Mouse (Mus musculus) E14TG2a.4 (cell line): ENCODE measurements around the gene Spint2.

Experiments
- CTCF ChIP-seq: conservative IDR thresholded peaks from 2 replicates; pipeline ENCODE4 v1.5.1; 2014; ENCODE audit warnings: low read length
- NANOG ChIP-seq: IDR thresholded peaks from 2 replicates; pipeline ENCODE4 v1.6.1; 2014; ENCODE audit warnings: borderline replicate concordance, low read length, mixed read lengths
- POU5F1 ChIP-seq: IDR thresholded peaks from 2 replicates; pipeline ENCODE4 v1.6.1; 2014; ENCODE audit warnings: low read length, borderline replicate concordance

GRCm38 (mm10) chr7:29246015-29246414, 35.7 kb downstream of the Spint2 start:
- TF ChIP-seq CTCF: no peak
- no peak for TF ChIP-seq POU5F1
- TF ChIP-seq NANOG: no peak
